Mouse (Mus musculus) limb, embryonic 12.5 days (tissue): ENCODE measurements around the gene Srp68. TPM values are rescaled to one million over a fixed set of nuclear protein-coding genes. Genes with fewer than 3 reads are reported as not detected.
"Not testable (repeated sequence)": the region's sequence is repeated elsewhere in the genome, so short reads cannot be mapped to it uniquely, and the experiment has no call there.

ENCODE experiments used
- ATAC-seq: fragments of 200-750 bp; cut with Nextera tagmentation; 2 replicates; pipeline ENCODE4 v1.8.0; 2017; ENCODE audit warnings: low read depth, moderate TSS enrichment; ENCODE audit not compliant: insufficient number of reproducible peaks, insufficient read depth, low FRiP score, low TSS enrichment
- H3K27ac ChIP-seq: fragments of 300-500 bp; sonication (generic); 2 replicates; pipeline ENCODE4 v1.5.1; 2016; ENCODE audit warnings: mild to moderate bottlenecking, moderate library complexity
- H3K27me3 ChIP-seq: fragments of 300-500 bp; sonication (generic); 2 replicates; pipeline ENCODE4 v1.6.1; 2016; ENCODE audit warnings: mild to moderate bottlenecking, moderate library complexity
- H3K36me3 ChIP-seq: fragments of 300-500 bp; sonication (generic); 2 replicates; pipeline ENCODE4 v1.6.1; 2016; ENCODE audit warnings: mild to moderate bottlenecking, moderate library complexity
- H3K4me1 ChIP-seq: fragments of 300-500 bp; sonication (generic); replicated peaks from 2 replicates; pipeline ENCODE4 v1.6.1; 2016
- H3K4me2 ChIP-seq: fragments of 300-500 bp; sonication (generic); 2 replicates; pipeline ENCODE4 v1.6.1; 2016; ENCODE audit warnings: mild to moderate bottlenecking, moderate library complexity
- H3K4me3 ChIP-seq: fragments of 300-500 bp; sonication (generic); replicated peaks from 2 replicates; pipeline ENCODE4 v1.5.1; 2016; ENCODE audit warnings: mild to moderate bottlenecking
- H3K9ac ChIP-seq: fragments of 300-500 bp; sonication (generic); replicated peaks from 2 replicates; pipeline ENCODE4 v1.6.1; 2016; ENCODE audit warnings: mild to moderate bottlenecking, moderate library complexity
- H3K9me3 ChIP-seq: fragments of 300-500 bp; sonication (generic); 2 replicates; pipeline ENCODE4 v1.6.1; 2016; ENCODE audit warnings: mild to moderate bottlenecking, moderate library complexity
- WGBS: fragments of 180-500 bp; shearing (Covaris S2); methylation state at CpG from one replicate; pipeline ENCODE4 v1.1.7; 2016; 5-methylcytosine and 5-hydroxymethylcytosine counted together
- polyA plus RNA-seq: library from polyadenylated mRNA; unstranded; fragments of >200 nt; fragmentation: Nextera tagmentation; extraction: Ambion mirVana; gene quantifications from 2 replicates; pipeline ENCODE4 v1.2.1, GENCODE M21; 2016

The Srp68 gene
- polyA plus RNA-seq, 1 experiment from 2014 or later, result 110 TPM

DNA sequence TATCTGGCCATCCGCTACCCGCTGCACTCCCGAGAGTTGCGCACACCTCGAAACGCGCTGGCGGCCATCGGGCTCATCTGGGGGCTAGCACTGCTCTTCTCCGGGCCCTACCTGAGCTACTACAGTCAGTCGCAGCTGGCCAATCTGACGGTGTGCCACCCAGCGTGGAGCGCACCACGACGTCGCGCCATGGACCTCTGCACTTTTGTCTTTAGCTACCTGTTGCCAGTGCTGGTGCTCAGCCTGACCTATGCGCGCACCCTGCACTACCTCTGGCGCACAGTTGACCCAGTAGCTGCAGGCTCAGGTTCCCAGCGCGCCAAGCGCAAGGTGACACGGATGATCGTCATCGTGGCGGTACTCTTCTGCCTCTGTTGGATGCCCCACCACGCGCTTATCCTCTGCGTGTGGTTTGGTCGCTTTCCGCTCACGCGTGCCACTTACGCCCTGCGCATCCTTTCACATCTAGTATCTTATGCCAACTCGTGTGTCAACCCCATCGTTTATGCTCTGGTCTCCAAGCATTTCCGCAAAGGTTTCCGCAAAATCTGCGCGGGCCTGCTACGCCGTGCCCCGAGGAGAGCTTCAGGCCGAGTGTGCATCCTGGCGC, 9.0 kb upstream of the Srp68 start:
- ATAC-seq, result no peak
- Histone ChIP-seq H3K9ac (no peak overlapping the region), H3K4me3 (0 out of 2 replicates have a peak overlapping the region, but pooled peaks have one; percentile 4), H3K36me3 (peaks cover 8% of the 10 kb centered on the region), H3K27ac (no peak overlapping the region), H3K27me3 (peaks cover 67% of the 10 kb centered on the region), H3K4me1 (peaks cover 21% of the 10 kb centered on the region), H3K9me3 (peaks cover 9% of the 10 kb centered on the region; the same call in 1 of the 2 replicates), H3K4me2 (peak overlapping the region; percentile 21; the same call in 1 of the 2 replicates)
- WGBS, result 10% methylated on average over 48 of the region's 48 CpGs

DNA sequence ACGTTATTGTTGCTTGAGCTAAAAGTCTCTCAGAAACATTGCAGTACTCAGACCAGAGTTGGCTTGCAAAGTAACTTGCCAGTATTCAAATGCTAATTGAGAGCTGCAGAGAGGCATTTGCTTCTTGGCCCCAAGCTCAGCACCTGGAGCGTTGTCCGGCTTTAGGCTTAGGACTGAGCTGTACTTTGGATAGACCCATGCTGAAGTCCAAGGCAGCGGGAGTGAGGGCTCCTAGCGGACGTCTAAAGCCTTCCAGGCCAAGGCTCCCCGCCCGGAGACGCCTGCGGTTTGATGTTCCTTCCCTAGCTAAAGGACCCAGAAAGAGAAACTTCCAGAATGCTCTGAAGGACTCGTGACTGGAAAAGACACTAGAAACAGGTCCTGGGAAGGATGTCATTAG, 8.1 kb upstream of the Srp68 start:
- no peaks in the 10 kb centered on the region for H3K36me3 ChIP-seq
- H3K9me3 ChIP-seq, result peaks cover 9% of the 10 kb centered on the region; the same call in 1 of the 2 replicates
- H3K9ac ChIP-seq, result no peak overlapping the region
- peaks cover 21% of the 10 kb centered on the region for H3K4me1 ChIP-seq
- 2% methylated on average over 11 of the region's 11 CpGs for WGBS
- no peak overlapping the region for H3K27ac ChIP-seq
- ATAC-seq, result no peak
- peak overlapping the region; percentile 38; the same call in 1 of the 2 replicates for H3K4me3 ChIP-seq
- H3K4me2 ChIP-seq, result peak overlapping the region; percentile 62
- H3K27me3 ChIP-seq, result peaks cover 71% of the 10 kb centered on the region

DNA sequence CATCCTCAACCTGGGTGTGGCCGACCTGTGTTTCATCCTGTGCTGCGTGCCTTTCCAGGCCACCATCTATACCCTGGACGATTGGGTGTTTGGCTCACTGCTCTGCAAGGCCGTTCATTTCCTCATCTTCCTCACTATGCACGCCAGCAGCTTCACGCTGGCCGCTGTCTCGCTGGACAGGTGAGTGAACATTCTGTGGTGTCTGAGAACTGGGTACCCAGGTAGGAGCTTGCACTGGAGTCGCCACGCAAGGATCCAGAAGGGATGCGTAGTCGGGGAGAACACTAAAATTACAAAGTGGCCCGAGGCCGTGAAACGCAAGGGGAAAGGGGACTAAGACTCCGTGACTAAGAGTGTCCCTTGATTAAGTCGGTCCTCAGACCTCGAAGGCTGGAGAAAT, 7.7 kb upstream of the Srp68 start:
- Histone ChIP-seq H3K36me3 (no peaks in the 10 kb centered on the region), H3K9me3 (peaks cover 9% of the 10 kb centered on the region; the same call in 1 of the 2 replicates), H3K9ac (peak overlapping the region; percentile 44; the same call in 1 of the 2 replicates), H3K4me2 (peak overlapping the region; percentile 62), H3K27me3 (peaks cover 71% of the 10 kb centered on the region), H3K4me3 (peak overlapping the region; percentile 38), H3K4me1 (peaks cover 21% of the 10 kb centered on the region), H3K27ac (no peak overlapping the region)
- 2% methylated on average over 18 of the region's 18 CpGs for WGBS
- no peak for ATAC-seq

DNA sequence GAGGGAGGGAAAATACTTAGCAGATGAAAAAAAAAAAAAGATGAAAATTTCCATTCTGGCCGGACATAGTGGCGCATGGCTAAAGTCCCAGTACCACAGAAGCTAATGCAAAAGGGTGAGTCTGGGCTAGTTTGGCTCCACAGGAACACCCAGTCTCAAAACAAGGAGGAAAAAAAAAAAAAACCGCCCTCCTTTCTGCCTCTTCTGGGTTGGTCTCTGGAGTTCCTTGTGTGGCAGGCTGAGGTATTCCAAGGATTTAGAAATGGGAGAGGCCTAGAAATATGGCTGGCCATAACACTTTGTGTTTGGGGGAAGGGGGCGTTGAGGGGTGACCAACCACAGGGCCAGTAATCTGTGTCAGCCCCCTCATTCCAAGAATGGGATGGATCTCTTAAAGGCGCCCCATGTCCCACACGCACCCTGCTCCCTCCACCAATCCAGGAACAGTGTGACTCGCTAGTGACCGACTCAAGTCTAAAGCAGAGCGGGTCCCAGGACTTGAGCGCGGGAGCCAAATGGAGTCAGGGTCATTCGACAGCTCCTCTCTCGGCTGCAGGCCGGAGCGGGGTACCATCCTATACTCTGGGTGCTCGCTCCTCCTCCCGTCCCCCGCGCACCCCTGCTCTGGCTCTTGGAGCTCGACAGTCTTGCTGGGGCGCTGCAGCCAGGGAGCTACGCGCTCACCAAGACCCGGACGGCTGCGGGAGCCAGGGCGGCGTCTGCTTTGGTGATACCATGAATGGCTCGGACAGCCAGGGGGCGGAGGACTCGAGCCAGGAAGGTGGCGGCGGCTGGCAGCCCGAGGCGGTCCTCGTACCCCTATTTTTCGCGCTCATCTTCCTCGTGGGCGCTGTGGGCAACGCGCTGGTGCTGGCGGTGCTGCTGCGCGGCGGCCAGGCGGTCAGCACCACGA, 7.0 kb upstream of the Srp68 start, which contains the start of gene Galr2:
Gene Galr2, plus strand, starts transcription at position 189 of the 913 bp plus-strand sequence.
- Histone ChIP-seq H3K27me3 (peaks cover 70% of the 10 kb centered on the region), H3K4me2 (peak within 1 kb of the TSS; percentile 62), H3K4me1 (peaks cover 21% of the 10 kb centered on the region), H3K27ac (no peak within 1 kb of the TSS), H3K9me3 (peaks cover 9% of the 10 kb centered on the region; the same call in 1 of the 2 replicates), H3K4me3 (peak within 1 kb of the TSS; percentile 38), H3K36me3 (no peaks in the 10 kb centered on the region), H3K9ac (peak within 1 kb of the TSS; percentile 44; the same call in 1 of the 2 replicates)
- ATAC-seq, result no peak
- WGBS, result 8% methylated on average over 48 of the region's 48 CpGs

DNA sequence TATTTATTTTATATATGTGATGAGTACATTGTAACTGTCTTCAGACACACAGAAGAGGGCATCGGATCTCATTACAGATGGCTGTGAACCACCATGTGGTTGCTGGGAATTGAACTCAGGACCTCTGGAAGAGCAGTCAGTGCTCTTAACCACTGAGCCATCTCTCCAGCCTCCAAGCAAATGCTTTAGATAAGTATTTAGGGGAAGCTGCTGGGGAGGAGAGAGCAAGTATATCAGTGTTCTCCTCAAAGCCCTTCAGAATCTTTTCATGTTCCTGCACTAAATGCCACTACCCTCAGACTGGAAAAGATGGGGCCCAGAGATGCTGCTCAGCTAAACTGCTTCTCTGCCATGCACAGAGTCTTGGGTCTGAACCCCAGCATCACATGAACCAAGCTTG, 3.2 kb upstream of the Srp68 start:
- H3K4me1 ChIP-seq, result peaks cover 23% of the 10 kb centered on the region
- not testable (repeated sequence) for H3K9me3 ChIP-seq, ATAC-seq

DNA sequence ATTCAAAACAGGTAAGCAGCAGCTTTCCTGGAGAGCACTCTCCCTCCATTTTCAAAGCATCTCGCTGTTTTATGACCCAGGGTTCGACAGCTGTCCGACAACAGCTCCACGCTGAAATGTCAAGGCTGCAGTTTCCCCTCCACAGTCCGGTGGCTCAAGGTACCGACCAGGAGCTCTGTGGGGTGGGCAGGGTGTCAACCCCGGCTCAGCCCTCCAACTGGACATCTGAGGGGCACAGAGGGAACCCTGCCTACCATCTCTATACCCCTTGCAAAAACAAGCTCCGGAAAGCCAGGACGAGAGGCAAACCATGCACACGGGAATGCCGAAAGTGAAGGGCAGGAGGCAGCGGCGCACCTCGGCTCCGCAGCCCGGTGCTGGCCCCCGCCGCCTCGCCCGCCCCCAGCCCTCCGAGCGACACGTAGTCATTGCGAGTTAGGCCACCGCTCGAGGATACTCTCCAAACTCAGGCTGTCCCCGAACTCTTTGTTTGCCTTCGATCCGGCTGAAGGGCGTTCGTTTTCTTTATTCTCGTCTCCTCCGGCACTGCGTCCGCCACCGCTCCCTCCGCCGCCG, 460 bp downstream of the Srp68 start:
- Histone ChIP-seq H3K9me3 (no peaks in the 10 kb centered on the region), H3K9ac (peak overlapping the region; percentile 94), H3K4me1 (peaks cover 19% of the 10 kb centered on the region), H3K27me3 (0 out of 2 replicates have a peak, but pooled peaks cover 4% of the 10 kb centered on the region), H3K27ac (peak overlapping the region; percentile 91), H3K36me3 (peaks cover 40% of the 10 kb centered on the region), H3K4me3 (peak overlapping the region; percentile 97), H3K4me2 (peak overlapping the region; percentile 73)
- ATAC-seq, result peak; percentile 21; the same call in 1 of the 2 replicates
- under 1% methylated on average over 39 of the region's 39 CpGs for WGBS

More for the DNA sequence above, 3.2 kb upstream of the Srp68 start:
- H3K4me3 ChIP-seq, H3K9ac ChIP-seq, H3K4me2 ChIP-seq, H3K36me3 ChIP-seq, H3K27ac ChIP-seq: not testable (repeated sequence)
- peaks cover 33% of the 10 kb centered on the region for H3K27me3 ChIP-seq
- whole genome bisulfite sequencing, result 82% methylated on average over 1 of the region's 1 CpGs

DNA sequence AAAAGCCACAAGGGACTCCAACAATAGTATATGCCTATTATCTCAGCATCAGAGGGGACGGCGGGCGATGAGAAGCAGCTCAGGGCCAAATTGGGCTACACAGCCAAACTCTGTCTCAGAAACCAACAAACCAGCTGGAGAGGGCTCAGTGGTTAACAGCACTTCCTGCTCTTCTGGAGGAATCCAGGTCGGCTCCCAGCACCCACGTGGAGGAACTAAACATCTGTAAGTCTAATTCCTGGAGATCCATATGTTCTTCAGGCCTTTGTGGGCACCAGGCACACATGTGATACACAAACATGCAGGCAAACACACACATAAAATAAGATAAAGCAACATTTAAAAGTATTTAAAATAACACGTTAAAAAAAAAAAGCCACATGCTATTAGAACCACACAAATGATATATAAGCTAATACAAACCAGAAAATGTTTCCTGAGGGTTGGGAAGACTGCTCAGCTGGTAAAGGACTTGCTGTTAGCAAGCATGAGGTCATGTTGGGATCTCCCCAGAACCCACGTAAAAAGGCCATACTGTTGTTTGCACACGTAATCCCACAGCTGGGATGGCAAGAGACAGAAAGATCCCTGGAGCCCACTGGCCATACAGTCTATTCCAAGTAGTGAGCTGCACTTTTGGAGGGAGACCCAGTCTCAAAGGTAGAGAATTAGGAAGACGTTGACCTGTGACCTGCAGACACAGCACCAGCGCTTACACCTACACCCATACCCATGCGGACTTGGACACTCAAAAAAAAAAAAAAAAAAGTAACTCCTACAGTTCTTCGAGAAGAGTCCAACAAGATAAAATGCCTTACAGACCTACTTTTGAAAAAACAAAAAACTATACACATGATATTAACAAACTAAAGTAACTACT, 1.2 kb downstream of the Srp68 start:
- Histone ChIP-seq H3K4me1 (peaks cover 19% of the 10 kb centered on the region), H3K4me2 (peak overlapping the region; percentile 73), H3K9ac (peak overlapping the region; percentile 94), H3K27ac (no peak overlapping the region), H3K36me3 (peaks cover 47% of the 10 kb centered on the region), H3K4me3 (peak overlapping the region; percentile 97), H3K27me3 (0 out of 2 replicates have a peak, but pooled peaks cover 4% of the 10 kb centered on the region), H3K9me3 (no peaks in the 10 kb centered on the region)
- ATAC-seq, result no peak
- 52% methylated on average over 12 of the region's 12 CpGs for WGBS

DNA sequence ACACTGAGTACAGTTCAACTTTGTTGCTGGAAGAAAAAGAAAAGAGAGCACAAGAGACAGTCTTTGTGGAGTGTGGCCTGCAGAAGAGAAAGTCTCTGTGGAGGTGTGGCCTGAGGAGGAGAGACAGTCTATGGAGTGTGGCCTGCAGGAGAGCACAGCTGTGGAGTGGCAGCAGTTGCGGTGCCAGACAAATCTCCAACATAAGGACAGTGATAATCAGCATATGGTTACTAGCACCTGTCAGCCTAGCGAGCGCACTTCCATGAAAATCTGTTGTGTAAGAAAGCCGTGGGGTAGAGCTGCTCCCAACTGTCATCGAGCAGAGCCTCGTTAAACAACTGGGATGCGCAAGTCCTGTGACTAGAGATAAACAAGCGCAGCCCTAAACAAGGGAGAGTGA, 4.5 kb downstream of the Srp68 start:
- Histone ChIP-seq H3K36me3 (peaks cover 79% of the 10 kb centered on the region), H3K4me2 (no peak overlapping the region), H3K9ac (no peak overlapping the region), H3K27me3 (no peaks in the 10 kb centered on the region), H3K27ac (no peak overlapping the region), H3K4me1 (peaks cover 16% of the 10 kb centered on the region), H3K9me3 (no peaks in the 10 kb centered on the region), H3K4me3 (no peak overlapping the region)
- no peak for ATAC-seq
- WGBS, result 90% methylated on average over 8 of the region's 8 CpGs

DNA sequence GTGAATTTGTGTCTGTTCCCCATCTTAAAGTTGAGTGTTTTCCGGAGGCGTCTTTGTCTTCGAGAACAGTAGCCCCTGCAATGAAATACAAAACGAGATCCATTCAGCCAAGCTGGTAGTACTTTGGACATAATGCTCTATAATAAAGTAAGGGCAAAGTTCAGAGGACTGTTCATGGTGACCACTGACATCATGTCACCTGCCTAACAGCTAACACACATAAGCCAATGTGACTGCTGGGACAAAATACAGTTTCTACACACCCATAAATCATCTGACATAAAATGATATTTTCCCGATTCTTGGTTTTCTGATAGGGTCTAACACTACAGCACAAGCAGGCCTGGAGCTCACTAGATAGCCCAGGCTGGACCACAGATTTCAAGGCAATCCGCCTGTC, 5.7 kb downstream of the Srp68 start:
- ATAC-seq, result no peak
- Histone ChIP-seq H3K27ac (no peak overlapping the region), H3K9ac (no peak overlapping the region), H3K4me3 (no peak overlapping the region), H3K9me3 (no peaks in the 10 kb centered on the region), H3K4me2 (no peak overlapping the region), H3K27me3 (no peaks in the 10 kb centered on the region), H3K4me1 (peaks cover 14% of the 10 kb centered on the region), H3K36me3 (peaks cover 91% of the 10 kb centered on the region)
- WGBS, result 90% methylated on average over 6 of the region's 6 CpGs

DNA sequence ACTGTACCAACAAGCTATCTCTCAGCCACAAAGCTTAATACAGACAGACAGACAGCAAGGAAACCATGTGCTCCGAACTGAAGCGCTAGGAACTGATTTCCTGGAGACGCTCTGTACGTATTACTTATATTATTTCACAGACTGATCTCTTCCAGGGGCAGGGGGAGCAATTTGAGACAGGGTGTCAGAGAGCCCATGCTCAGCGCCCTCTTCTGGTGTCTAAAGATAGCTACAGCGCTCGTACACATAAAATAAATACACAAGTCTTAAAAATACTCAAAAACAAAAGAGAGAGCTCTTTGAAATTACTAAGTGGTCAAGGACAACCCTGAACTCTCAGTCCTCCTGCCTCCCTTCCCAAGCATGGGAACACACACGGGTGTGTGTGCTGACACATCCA, 6.4 kb downstream of the Srp68 start:
- H3K36me3 ChIP-seq, result peaks cover 97% of the 10 kb centered on the region
- H3K27me3 ChIP-seq, result no peaks in the 10 kb centered on the region
- H3K4me2 ChIP-seq, result no peak overlapping the region
- no peaks in the 10 kb centered on the region for H3K9me3 ChIP-seq
- H3K9ac ChIP-seq, result no peak overlapping the region
- H3K27ac ChIP-seq, result no peak overlapping the region
- peaks cover 9% of the 10 kb centered on the region for H3K4me1 ChIP-seq
- H3K4me3 ChIP-seq, result no peak overlapping the region
- ATAC-seq, result no peak
- 86% methylated on average over 8 of the region's 8 CpGs for WGBS
